Mouse (Mus musculus) neural tube, embryonic 14.5 days (tissue): ENCODE measurements at regions not wholly inside any gene's neighbourhood (a gene's known extent, or its start where the extent isn't known, plus 50 kb on each side); places are given as distances from the start of the nearest gene placed in this dataset.

Source experiments
- ATAC-seq: fragments of 200-750 bp; cut with Nextera tagmentation; 2 replicates; pipeline ENCODE4 v1.8.0; 2017; ENCODE audit warnings: low read depth, mild to moderate bottlenecking, moderate TSS enrichment, moderate library complexity
- H3K27ac ChIP-seq: fragments of 300-500 bp; sonication (generic); 2 replicates; pipeline ENCODE4 v1.5.1; 2014; ENCODE audit warnings: low read depth, mild to moderate bottlenecking, control low read depth, low read length, moderate library complexity, mixed read lengths
- H3K27me3 ChIP-seq: fragments of 300-500 bp; sonication (generic); 2 replicates; pipeline ENCODE4 v1.6.1; 2014; ENCODE audit warnings: low read length; ENCODE audit not compliant: control insufficient read depth, insufficient read depth
- H3K36me3 ChIP-seq: fragments of 300-500 bp; sonication (generic); 2 replicates; pipeline ENCODE4 v1.6.1; 2014; ENCODE audit warnings: low read length, mixed read lengths; ENCODE audit not compliant: control insufficient read depth, insufficient read depth
- H3K4me1 ChIP-seq: fragments of 300-500 bp; sonication (generic); 2 replicates; pipeline ENCODE4 v1.6.1; 2014; ENCODE audit warnings: low read length; ENCODE audit not compliant: control insufficient read depth, insufficient read depth
- H3K4me2 ChIP-seq: fragments of 300-500 bp; sonication (generic); 2 replicates; pipeline ENCODE4 v1.6.1; 2014; ENCODE audit warnings: mild to moderate bottlenecking, low read depth, low read length, control low read depth
- H3K4me3 ChIP-seq: fragments of 300-500 bp; sonication (generic); 2 replicates; pipeline ENCODE4 v1.5.1; 2014; ENCODE audit warnings: low read depth, low read length, control low read depth, mixed read lengths
- H3K9ac ChIP-seq: fragments of 300-500 bp; sonication (generic); replicated peaks from 2 replicates; pipeline ENCODE4 v1.6.1; 2014; ENCODE audit warnings: low read depth, mild to moderate bottlenecking, control low read depth, low read length, mixed read lengths
- H3K9me3 ChIP-seq: fragments of 300-500 bp; sonication (generic); 2 replicates; pipeline ENCODE4 v1.6.1; 2016; ENCODE audit warnings: low read length; ENCODE audit not compliant: control insufficient read depth
- WGBS: fragments of 180-500 bp; shearing (Covaris S2); extraction: QIAGEN DNeasy Blood & Tissue Kit; methylation state at CpG from one replicate; pipeline ENCODE4 v1.1.7; 2014; 5-methylcytosine and 5-hydroxymethylcytosine counted together

- H3K4me3 ChIP-seq, result no peak overlapping the region
- no peak overlapping the region for H3K9ac ChIP-seq
- H3K4me2 ChIP-seq, result no peak overlapping the region
- no peaks in the 10 kb centered on the region for H3K9me3 ChIP-seq
- no peaks in the 10 kb centered on the region for H3K27me3 ChIP-seq
- 24% methylated on average over 4 of the region's 4 CpGs for WGBS
- H3K4me1 ChIP-seq, result no peaks in the 10 kb centered on the region
- no peak overlapping the region for H3K27ac ChIP-seq
- peak; percentile 60; the same call in 1 of the 2 replicates for ATAC-seq
- H3K36me3 ChIP-seq, result no peaks in the 10 kb centered on the region
Observed at GRCm38 (mm10) chr15:61051363-61051762, 128.6 kb upstream of the A1bg start.

- no peak overlapping the region for H3K27ac ChIP-seq
- H3K27me3 ChIP-seq, result no peaks in the 10 kb centered on the region
- 23% methylated on average over 3 of the region's 3 CpGs for WGBS
- no peak overlapping the region for H3K4me2 ChIP-seq
- no peak overlapping the region for H3K9ac ChIP-seq
- H3K9me3 ChIP-seq, result no peaks in the 10 kb centered on the region
- peak; percentile 51; the same call in 1 of the 2 replicates for ATAC-seq
- no peaks in the 10 kb centered on the region for H3K36me3 ChIP-seq
- no peak overlapping the region for H3K4me3 ChIP-seq
- no peaks in the 10 kb centered on the region for H3K4me1 ChIP-seq
Observed at GRCm38 (mm10) chr15:61009509-61009908, 86.7 kb upstream of the A1bg start.

GRCm38 (mm10) chr15:61007461-61008059 lies 84.7 kb upstream of the A1bg start:
- no peaks in the 10 kb centered on the region for H3K36me3 ChIP-seq
- H3K4me3 ChIP-seq, result no peak overlapping the region
- H3K9me3 ChIP-seq, result no peaks in the 10 kb centered on the region
- no peaks in the 10 kb centered on the region for H3K27me3 ChIP-seq
- no peaks in the 10 kb centered on the region for H3K4me1 ChIP-seq
- no peak for ATAC-seq
- no peak overlapping the region for H3K27ac ChIP-seq
- H3K9ac ChIP-seq, result no peak overlapping the region
- no peak overlapping the region for H3K4me2 ChIP-seq
- WGBS, result 78% methylated on average over 3 of the region's 3 CpGs

GRCm38 (mm10) chr15:61006608-61007007 lies 83.8 kb upstream of the A1bg start:
- ATAC-seq, result no peak
- Histone ChIP-seq H3K36me3 (no peaks in the 10 kb centered on the region), H3K9ac (no peak overlapping the region), H3K27ac (no peak overlapping the region), H3K9me3 (no peaks in the 10 kb centered on the region), H3K4me3 (no peak overlapping the region), H3K27me3 (no peaks in the 10 kb centered on the region), H3K4me2 (no peak overlapping the region), H3K4me1 (no peaks in the 10 kb centered on the region)
- 82% methylated on average over 4 of the region's 4 CpGs for WGBS

GRCm38 (mm10) chr15:60993971-60994690 lies 71.3 kb upstream of the A1bg start:
- Histone ChIP-seq H3K9ac (no peak overlapping the region), H3K4me3 (no peak overlapping the region), H3K27me3 (no peaks in the 10 kb centered on the region), H3K36me3 (no peaks in the 10 kb centered on the region), H3K9me3 (no peaks in the 10 kb centered on the region), H3K4me1 (no peaks in the 10 kb centered on the region), H3K27ac (no peak overlapping the region), H3K4me2 (no peak overlapping the region)
- WGBS, result 87% methylated on average over 4 of the region's 4 CpGs
- ATAC-seq, result no peak

GRCm38 (mm10) chr15:60993394-60993793 lies 70.6 kb upstream of the A1bg start:
- no peaks in the 10 kb centered on the region for H3K27me3 ChIP-seq
- 91% methylated on average over 2 of the region's 2 CpGs for WGBS
- no peak overlapping the region for H3K4me3 ChIP-seq
- H3K4me1 ChIP-seq, result no peaks in the 10 kb centered on the region
- no peak overlapping the region for H3K27ac ChIP-seq
- H3K36me3 ChIP-seq, result no peaks in the 10 kb centered on the region
- H3K4me2 ChIP-seq, result no peak overlapping the region
- no peak overlapping the region for H3K9ac ChIP-seq
- ATAC-seq, result no peak
- H3K9me3 ChIP-seq, result no peaks in the 10 kb centered on the region

GRCm38 (mm10) chr15:60982576-60982975 lies 59.8 kb upstream of the A1bg start:
- Histone ChIP-seq H3K36me3 (no peaks in the 10 kb centered on the region), H3K4me3 (no peak overlapping the region), H3K9me3 (no peaks in the 10 kb centered on the region), H3K27me3 (no peaks in the 10 kb centered on the region), H3K9ac (no peak overlapping the region), H3K27ac (no peak overlapping the region), H3K4me2 (no peak overlapping the region), H3K4me1 (no peaks in the 10 kb centered on the region)
- WGBS, result 75% methylated on average over 2 of the region's 2 CpGs
- no peak for ATAC-seq
